Mouse (Mus musculus) thymus, adult 2 months (tissue): ENCODE data around the gene Nxpe3.

ENCODE experiments used
- CTCF ChIP-seq: fragments of 200-500 bp; IDR thresholded peaks from 2 replicates; pipeline ENCODE4 v1.5.1; 2012; ENCODE audit warnings: mild to moderate bottlenecking, control low read depth, low read length, moderate library complexity, borderline replicate concordance; ENCODE audit not compliant: control insufficient read depth, poor library complexity, insufficient read depth; ENCODE audit errors: extremely low read depth
- POLR2A ChIP-seq: fragments of 200-500 bp; IDR thresholded peaks from 2 replicates; pipeline ENCODE4 v1.6.1; 2012; ENCODE audit warnings: mild to moderate bottlenecking, low read length, control low read depth, moderate library complexity; ENCODE audit not compliant: control insufficient read depth, poor library complexity, insufficient read depth; ENCODE audit errors: extremely low read depth

GRCm38 (mm10) chr16:55844847-55845246, 50.2 kb downstream of the Nxpe3 start:
- TF ChIP-seq POLR2A (no peak), CTCF (no peak)
